10 mouse cellular contexts compared by ENCODE assay signal in the genomic region with DNA sequence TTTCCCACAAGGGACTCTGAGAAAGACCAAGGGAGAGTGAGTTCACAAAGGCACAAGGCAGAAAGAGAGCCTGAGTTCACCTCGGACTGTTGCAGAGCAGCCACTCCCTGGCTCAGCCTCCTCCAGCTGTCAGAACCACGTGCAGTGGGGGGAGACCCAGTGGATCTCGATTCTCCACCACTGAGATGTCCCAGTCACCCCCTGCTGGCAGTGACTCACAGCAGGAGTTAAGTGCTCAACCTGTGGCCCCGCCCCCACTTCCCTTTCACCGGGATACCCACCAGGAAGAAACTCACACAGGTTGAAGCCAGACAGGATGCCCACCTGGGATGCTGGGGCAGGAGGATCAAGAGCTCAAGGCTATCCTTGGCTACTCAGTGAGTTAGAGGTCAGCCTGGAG. TPM values are rescaled to one million over a fixed set of nuclear protein-coding genes. Genes with fewer than 3 reads are reported as not detected.
A peak's percentile ranks its signal among the peaks of the same experiment; 100 is the strongest.
DNase-seq lines count a peak whose midpoint lies in the region; ATAC-seq and TF ChIP-seq lines count a peak whose summit lies in the region.
"Had no signal": no experiment of that assay in that cellular context is flagged by ENCODE, and none has a peak within 500 bp of the region (broad histone marks: within the 10 kb centered on the region; RNA-seq: fewer than 3 reads in every experiment).

No protein-coding gene starts in this region.

- TF ChIP-seq CTCF in forebrain, postnatal 0 days (IDR thresholded peaks at IDR 0.05; ENCODE audit: low read depth): no peak

- H3K36me3 ChIP-seq in liver, embryonic 11.5 days (ENCODE audit: control insufficient read depth, insufficient read depth, low read length): no peaks in the 10 kb centered on the region
- no peaks in the 10 kb centered on the region for H3K36me3 ChIP-seq in liver, embryonic 13.5 days
- peaks cover 31% of the 10 kb centered on the region for H3K36me3 ChIP-seq in forebrain, postnatal 0 days (ENCODE audit: insufficient read depth)
- H3K36me3 ChIP-seq: forebrain, embryonic 10.5 days had no signal

- no peak for DNase-seq in liver, embryonic 11.5 days (ENCODE audit: low spot score)
- no peak for DNase-seq in liver
- no peak for DNase-seq in liver, embryonic 13.5 days
- DNase-seq in thymus, postnatal 14 days: peak; percentile 56
- DNase-seq in forebrain, postnatal 0 days: no peak
- no peak for DNase-seq in testis, postnatal 10 days (ENCODE audit: low spot score)
- no peak for DNase-seq in cerebellum, postnatal 10 days

- peak; percentile 43 for ATAC-seq in liver, embryonic 11.5 days (replicated peaks; ENCODE audit: low FRiP score)
- peak; percentile 40 for ATAC-seq in activated CD4-positive, CD25-positive, alpha-beta regulatory T cell, adult 4 months
- ATAC-seq in liver, embryonic 13.5 days (ENCODE audit: low read depth): 0 out of 2 replicates have a peak, but pooled peaks have one; percentile 26
- no peak for ATAC-seq in forebrain, postnatal 0 days

- WGBS in liver, embryonic 11.5 days: 8% methylated on average over 5 of the region's 5 CpGs
- WGBS in liver, embryonic 13.5 days (ENCODE audit: insufficient replicate concordance): 1% methylated on average over 5 of the region's 5 CpGs
- 18% methylated on average over 5 of the region's 5 CpGs for WGBS in forebrain, postnatal 0 days

- H3K4me3 ChIP-seq in liver, embryonic 11.5 days (ENCODE audit: low read depth, low read length): no peak overlapping the region
- no peak overlapping the region for H3K4me3 ChIP-seq in liver, embryonic 13.5 days (replicated peaks)
- H3K4me3 ChIP-seq in forebrain, postnatal 0 days (ENCODE audit: low read depth, low read length): no peak overlapping the region
- H3K4me3 ChIP-seq: forebrain, embryonic 10.5 days; hindbrain, embryonic 13.5 days had no signal

- no peaks in the 10 kb centered on the region; the same call in 1 of the 2 replicates for H3K4me1 ChIP-seq in liver, embryonic 11.5 days (replicated peaks; ENCODE audit: control insufficient read depth, insufficient read depth, low read length)
- 0 out of 2 replicates have a peak, but pooled peaks cover 3% of the 10 kb centered on the region for H3K4me1 ChIP-seq in liver, embryonic 13.5 days (replicated peaks)
- H3K4me1 ChIP-seq in forebrain, postnatal 0 days (ENCODE audit: insufficient read depth): no peaks in the 10 kb centered on the region

- no peaks in the 10 kb centered on the region for H3K9me3 ChIP-seq in liver, embryonic 11.5 days (ENCODE audit: control insufficient read depth, low read length)
- H3K9me3 ChIP-seq in liver, embryonic 13.5 days (replicated peaks): no peaks in the 10 kb centered on the region; the same call in 1 of the 2 replicates
- no peaks in the 10 kb centered on the region for H3K9me3 ChIP-seq in forebrain, postnatal 0 days (ENCODE audit: low read length)
- H3K9me3 ChIP-seq: forebrain, embryonic 10.5 days; hindbrain, embryonic 13.5 days had no signal

- no peaks in the 10 kb centered on the region for H3K27me3 ChIP-seq in liver, embryonic 11.5 days (replicated peaks; ENCODE audit: control insufficient read depth, insufficient read depth, low read length)
- H3K27me3 ChIP-seq in liver, embryonic 13.5 days: no peaks in the 10 kb centered on the region
- H3K27me3 ChIP-seq in forebrain, postnatal 0 days (ENCODE audit: insufficient read depth, low read length): no peaks in the 10 kb centered on the region
- H3K27me3 ChIP-seq: hindbrain, embryonic 13.5 days had no signal

- H3K4me2 ChIP-seq in liver, embryonic 11.5 days: no peak overlapping the region
- H3K4me2 ChIP-seq in liver, embryonic 13.5 days: 0 out of 2 replicates have a peak overlapping the region, but pooled peaks have one; percentile 5
- no peak overlapping the region for H3K4me2 ChIP-seq in forebrain, postnatal 0 days (ENCODE audit: low read depth)
- H3K4me2 ChIP-seq: hindbrain, embryonic 13.5 days had no signal

- H3K27ac ChIP-seq in liver, embryonic 11.5 days (ENCODE audit: low read depth, low read length): no peak overlapping the region
- H3K27ac ChIP-seq in liver, embryonic 13.5 days: no peak overlapping the region
- H3K27ac ChIP-seq in forebrain, postnatal 0 days (ENCODE audit: low read depth, low read length): no peak overlapping the region
- H3K27ac ChIP-seq: forebrain, embryonic 10.5 days; hindbrain, embryonic 13.5 days had no signal

- H3K9ac ChIP-seq in liver, embryonic 11.5 days (ENCODE audit: low read depth, low read length): no peak overlapping the region
- no peak overlapping the region for H3K9ac ChIP-seq in liver, embryonic 13.5 days
- H3K9ac ChIP-seq in forebrain, postnatal 0 days: no peak overlapping the region
- H3K9ac ChIP-seq: hindbrain, embryonic 13.5 days had no signal

RNA-seq across cellular contexts. Expression of a gene that starts 9.2 kb away (rescaled TPM):
- polyA plus RNA-seq in liver, embryonic 11.5 days (2014; fragmentation: Nextera tagmentation; extraction: Ambion mirVana): 0.65 and 0.86 TPM in 2 replicates
- polyA plus RNA-seq in activated CD4-positive, CD25-positive, alpha-beta regulatory T cell, adult 4 months (2017; shearing (Covaris generic)): not detected
- polyA plus RNA-seq in liver, embryonic 13.5 days (2015; fragmentation: Nextera tagmentation; extraction: Ambion mirVana): 0.57 and 0.95 TPM in 2 replicates
- 164 and 262 TPM in 2 replicates for total RNA-seq in forebrain, postnatal 0 days (2014; rRNA removed)
- 175 and 379 TPM in 2 replicates for polyA plus RNA-seq in forebrain, postnatal 0 days (2015; fragmentation: Nextera tagmentation; extraction: Ambion mirVana)

RNA-seq across cellular contexts. Expression of a gene that starts 15.1 kb away (rescaled TPM):
- 58.6 and 64.2 TPM in 2 replicates for polyA plus RNA-seq in liver, embryonic 11.5 days (2014; fragmentation: Nextera tagmentation; extraction: Ambion mirVana)
- polyA plus RNA-seq in activated CD4-positive, CD25-positive, alpha-beta regulatory T cell, adult 4 months (2017; shearing (Covaris generic)): 10 to 100 TPM; 50.9 to 69.5 TPM
- 14.3 and 17.2 TPM in 2 replicates for polyA plus RNA-seq in liver, embryonic 13.5 days (2015; fragmentation: Nextera tagmentation; extraction: Ambion mirVana)
- total RNA-seq in forebrain, postnatal 0 days (2014; rRNA removed): 92.1 and 125 TPM in 2 replicates
- 30.2 and 47.1 TPM in 2 replicates for polyA plus RNA-seq in forebrain, postnatal 0 days (2015; fragmentation: Nextera tagmentation; extraction: Ambion mirVana)

Comparison
In these comparisons a context has a peak if more than half of its experiments do, and no peak if none do; other contexts are left out.
1. RNA of a gene that starts 9.2 kb away (polyA plus RNA-seq): 175 to 379 TPM in forebrain, postnatal 0 days; 0.57 to 0.95 TPM in liver, embryonic 13.5 days, 0.65 to 0.86 TPM in liver, embryonic 11.5 days and not detected in activated CD4-positive, CD25-positive, alpha-beta regulatory T cell, adult 4 months; every median in the first group is over 10 times any median in the second.